Mouse (Mus musculus) gastrocnemius, postnatal 14 days (tissue): Measurements from ENCODE around the gene Nfx1. TPM values are rescaled to one million over a fixed set of nuclear protein-coding genes. Genes with fewer than 3 reads are reported as not detected.
"Not testable (repeated sequence)": the region's sequence is repeated elsewhere in the genome, so short reads cannot be mapped to it uniquely, and the experiment has no call there.

ENCODE experiments used
- DNase-seq: peaks from one replicate; pipeline ENCODE4 v3.0.0; 2021; ENCODE audit warnings: mixed read lengths
- intact Hi-C: fragments of 180-260 bp; cut with DNase I; formaldehyde crosslinking; loops from one replicate; pipeline ENCODE4 v1.15.1; 2025; ENCODE audit warnings: low total_unique reads
- long read RNA-seq, 2 experiments: library from polyadenylated mRNA; stranded (forward); transcript quantifications; one replicate each; pipeline ENCODE4 v2.0.0; 2021
- total RNA-seq, 2 experiments: library from RNA; stranded (reverse); gene quantifications; 2 replicates each; pipeline ENCODE4 v1.2.3; 2021

Nfx1 gene
- total RNA-seq = 10 to 100 TPM; 18.3 to 18.9 TPM
- long read RNA-seq, experiment 1, full-length matches to known transcripts = 12 of 18 reads
- long read RNA-seq, experiment 1, partial matches to known transcripts = 0 of 18 reads
- long read RNA-seq, experiment 1, other reads (novel, unspliced or antisense) = 6 of 18 reads
- long read RNA-seq, experiment 2, full-length matches to known transcripts = 14 of 20 reads
- long read RNA-seq, experiment 2, partial matches to known transcripts = 2 of 20 reads
- long read RNA-seq, experiment 2, other reads (novel, unspliced or antisense) = 4 of 20 reads

GRCm38 (mm10) chr4:40970842-40971701 lies at the start of gene Nfx1:
Gene Nfx1, plus strand, starts transcription at chr4:40970906.
- peak; percentile 97 for DNase-seq
- intact Hi-C loops = loop anchor here (2.0 kb wide), 1 partner anchor 22 kb away; the partner anchor contains the start of genes Bag1 and Chmp5

- intact Hi-C loops = no loop called here
- no peak for DNase-seq
Measured at GRCm38 (mm10) chr4:40921288-40921687, 49.4 kb upstream of the Nfx1 start.

GRCm38 (mm10) chr4:40923087-40923651 lies 47.5 kb upstream of the Nfx1 start:
- intact Hi-C loops = no loop called here
- DNase-seq = no peak

- intact Hi-C loops = no loop called here
- DNase-seq = no peak
Measured at GRCm38 (mm10) chr4:40925568-40925967, 45.1 kb upstream of the Nfx1 start.

GRCm38 (mm10) chr4:40929046-40929445 lies 41.7 kb upstream of the Nfx1 start:
- intact Hi-C loops = no loop called here
- DNase-seq = no peak

GRCm38 (mm10) chr4:40933694-40934093 lies 37.0 kb upstream of the Nfx1 start:
- intact Hi-C loops = no loop called here
- DNase-seq = no peak

- intact Hi-C loops = not testable (repeated sequence)
Measured at GRCm38 (mm10) chr4:40934369-40934768, 36.3 kb upstream of the Nfx1 start.

GRCm38 (mm10) chr4:40936175-40936839 lies 34.4 kb upstream of the Nfx1 start:
- peak; percentile 57 for DNase-seq
- intact Hi-C loops = no loop called here

More at GRCm38 (mm10) chr4:40934369-40934768, 36.3 kb upstream of the Nfx1 start:
- not testable (repeated sequence) for DNase-seq

- intact Hi-C loops = no loop called here
- DNase-seq = no peak
Measured at GRCm38 (mm10) chr4:40938793-40939192, 31.9 kb upstream of the Nfx1 start.

- DNase-seq = no peak
- intact Hi-C loops = no loop called here
Measured at GRCm38 (mm10) chr4:40943651-40944050, 27.1 kb upstream of the Nfx1 start.

GRCm38 (mm10) chr4:40946516-40947121 lies 24.1 kb upstream of the Nfx1 start:
- intact Hi-C loops = no loop called here
- no peak for DNase-seq

GRCm38 (mm10) chr4:40947565-40948159 lies 23.0 kb upstream of the Nfx1 start:
- DNase-seq = no peak
- intact Hi-C loops = loop anchor here (2.0 kb wide), 1 partner anchor 23 kb away; the partner anchor contains the start of gene Nfx1

- DNase-seq = peak; percentile 98
- intact Hi-C loops = loop anchor here (2.0 kb wide), 1 partner anchor 23 kb away; the partner anchor contains the start of gene Nfx1
Measured at GRCm38 (mm10) chr4:40948160-40948708, 22.5 kb upstream of the Nfx1 start, which contains the start of the genes Bag1 and Chmp5. Gene Bag1, minus strand, starts transcription at chr4:40948294. Gene Chmp5, plus strand, starts transcription at chr4:40948407.

- intact Hi-C loops = no loop called here
- DNase-seq = no peak
Measured at GRCm38 (mm10) chr4:40953521-40953920, 17.2 kb upstream of the Nfx1 start.

- intact Hi-C loops = no loop called here
Measured at GRCm38 (mm10) chr4:40955942-40956341, 14.8 kb upstream of the Nfx1 start.

GRCm38 (mm10) chr4:40963536-40963935 lies 7.2 kb upstream of the Nfx1 start:
- intact Hi-C loops = no loop called here
- no peak for DNase-seq

More at GRCm38 (mm10) chr4:40955942-40956341, 14.8 kb upstream of the Nfx1 start:
- no peak for DNase-seq

GRCm38 (mm10) chr4:40969161-40969560 lies 1.5 kb upstream of the Nfx1 start:
- no peak for DNase-seq
- intact Hi-C loops = no loop called here
